Mouse (Mus musculus) mouse trophoblast stem cell (cell line): ENCODE measurements at regions not wholly inside any gene's neighbourhood (a gene's known extent, or its start where the extent isn't known, plus 50 kb on each side); places are given as distances from the start of the nearest gene placed in this dataset.

Source experiments
- in situ Hi-C, 2 experiments: fragments of 300-500 bp; cut with MseI, MboI; formaldehyde crosslinking; loops; 2 replicates in 1 of 2; 3 replicates in 1 of 2; pipeline ENCODE4 v1.15.1; 2025

DNA sequence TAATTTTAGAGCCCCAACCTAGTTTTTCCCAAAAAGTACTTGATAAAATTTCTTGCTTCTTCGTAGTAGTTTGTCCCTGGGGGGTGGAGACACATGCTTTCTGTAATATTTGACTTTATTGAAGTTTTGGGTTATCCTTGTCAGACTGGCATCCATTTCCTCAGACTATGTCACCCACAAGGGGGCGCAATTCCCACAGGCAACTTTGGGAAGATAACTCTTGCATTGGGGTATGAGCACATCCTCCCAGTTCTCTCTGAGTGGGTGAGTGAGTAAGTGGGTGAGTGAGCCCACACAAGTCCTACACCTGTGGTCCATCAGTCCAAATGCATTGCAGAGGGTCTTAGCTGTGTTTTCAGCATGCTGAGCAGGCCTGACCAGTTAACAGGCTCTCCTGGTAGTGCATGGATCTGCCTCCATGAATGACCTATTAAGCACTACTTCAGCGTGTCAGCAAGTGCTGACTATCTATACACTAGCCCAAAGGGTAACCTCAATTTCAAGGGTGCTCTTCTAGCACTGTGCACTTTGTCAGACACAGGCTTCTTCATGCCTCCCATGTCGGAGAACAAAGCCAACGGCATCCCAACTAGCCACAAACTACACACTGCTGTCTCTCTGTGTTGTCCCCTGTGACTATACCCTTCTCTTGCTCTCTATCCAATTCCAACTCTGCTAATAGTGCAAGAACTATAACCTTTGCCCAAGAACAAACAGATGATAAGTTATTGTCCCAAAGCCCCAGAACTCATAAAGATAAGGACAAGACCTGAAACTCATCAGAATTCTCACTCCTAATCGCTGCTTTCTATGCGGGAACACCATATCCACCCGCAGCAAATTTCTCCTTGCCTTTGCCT is 275.6 kb upstream of the Tsc22d2 start:
- in situ Hi-C loops = no loop called here

DNA sequence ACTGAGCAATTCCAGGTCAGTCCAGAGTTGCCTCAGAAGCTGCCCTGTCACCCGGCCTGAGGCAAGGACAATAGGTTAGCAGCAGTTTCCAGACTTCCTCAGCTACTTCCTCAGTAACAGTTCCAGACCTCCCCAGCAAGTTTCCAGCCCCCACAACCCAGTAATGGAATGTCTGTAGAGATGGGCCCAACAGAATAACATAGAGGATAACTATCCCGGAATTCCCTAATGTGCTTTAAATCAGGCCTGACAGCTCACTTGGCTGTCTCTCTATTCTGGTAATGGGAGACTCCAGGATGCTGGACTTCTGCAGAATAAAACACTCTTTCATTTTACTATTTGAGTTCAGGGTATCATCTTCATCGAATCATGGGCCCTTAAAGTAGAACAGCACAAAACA is 268.4 kb upstream of the Tsc22d2 start:
- in situ Hi-C loops = no loop called here

DNA sequence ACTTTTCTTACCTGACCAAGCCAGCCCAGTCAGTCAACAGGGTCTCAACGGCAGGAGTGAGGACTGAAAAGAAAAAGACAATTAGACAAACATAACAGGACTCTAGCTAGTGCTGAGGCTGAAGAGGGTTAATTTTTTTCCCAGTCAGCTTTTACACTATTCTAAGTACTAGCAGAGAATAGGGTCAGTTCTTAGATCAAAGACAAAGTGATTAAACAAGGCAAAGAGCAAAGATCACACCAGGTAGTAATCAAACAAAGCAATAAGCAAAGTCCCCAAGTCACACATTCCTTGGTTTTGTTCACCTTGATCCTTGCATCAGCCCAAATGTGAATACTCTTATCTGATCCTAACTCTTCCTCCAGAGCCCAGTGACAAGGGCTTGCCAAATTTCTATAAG is 267.8 kb upstream of the Tsc22d2 start:
- in situ Hi-C loops = no loop called here

DNA sequence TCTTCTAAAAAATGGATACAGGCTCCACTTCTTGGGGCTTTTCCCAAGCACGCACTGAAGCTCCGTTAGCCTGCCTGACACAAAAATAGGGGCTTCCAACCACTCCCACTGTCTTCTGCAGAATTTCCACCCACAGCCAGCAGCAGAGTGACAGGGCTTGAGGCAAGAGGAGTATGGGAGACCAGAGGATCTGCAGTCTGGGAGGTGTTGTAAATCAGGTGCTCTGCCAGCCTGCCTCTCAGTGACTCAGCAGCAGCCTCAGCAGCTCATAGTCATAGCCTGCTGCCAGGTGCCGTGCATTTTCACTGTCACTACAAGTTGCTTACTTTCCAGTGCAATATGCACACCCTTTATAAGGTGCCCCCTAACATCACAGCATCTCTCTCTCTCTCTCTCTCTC is 261.4 kb upstream of the Tsc22d2 start:
- in situ Hi-C loops = no loop called here

DNA sequence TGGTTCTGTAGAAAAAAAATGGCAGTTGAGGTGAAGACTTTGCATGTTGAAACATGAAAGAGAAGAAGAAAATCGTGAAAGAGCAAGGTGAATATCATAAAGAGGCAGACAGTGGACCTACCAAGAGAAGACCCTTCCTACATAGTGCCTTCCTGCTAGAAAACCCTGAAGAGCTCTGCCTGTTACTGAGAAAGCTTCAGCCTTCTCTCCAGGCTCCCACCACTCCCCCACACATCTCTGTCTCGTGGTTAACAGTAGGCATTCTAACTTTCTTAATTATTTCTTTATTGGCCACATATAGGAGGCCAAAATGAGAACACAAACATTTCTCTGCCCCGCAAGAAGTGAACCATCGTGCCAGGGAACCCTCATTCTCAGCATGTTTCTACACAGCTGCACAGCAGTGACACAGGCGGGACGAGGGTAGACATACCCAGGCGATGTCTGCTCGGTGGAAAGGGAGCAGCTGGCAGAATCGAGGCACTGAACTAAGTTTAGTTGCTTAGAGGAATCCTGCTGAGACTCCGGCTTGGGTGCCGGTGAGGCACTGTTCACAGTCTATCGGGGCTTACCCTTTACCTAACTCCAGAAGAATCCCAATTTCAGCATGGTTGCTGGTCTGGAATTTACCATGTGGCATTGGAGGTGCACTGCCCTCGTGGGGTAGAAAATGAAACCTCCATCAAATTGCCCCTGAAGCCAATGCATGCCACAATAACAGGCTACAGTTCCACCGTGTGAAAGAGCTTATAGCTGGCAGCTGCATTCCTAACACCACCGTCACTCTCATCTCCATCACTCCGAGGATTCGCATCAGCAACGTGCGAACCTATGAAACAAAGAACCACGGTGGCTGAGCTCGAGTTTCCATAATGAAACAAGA is 260.4 kb upstream of the Tsc22d2 start:
- in situ Hi-C loops = no loop called here

DNA sequence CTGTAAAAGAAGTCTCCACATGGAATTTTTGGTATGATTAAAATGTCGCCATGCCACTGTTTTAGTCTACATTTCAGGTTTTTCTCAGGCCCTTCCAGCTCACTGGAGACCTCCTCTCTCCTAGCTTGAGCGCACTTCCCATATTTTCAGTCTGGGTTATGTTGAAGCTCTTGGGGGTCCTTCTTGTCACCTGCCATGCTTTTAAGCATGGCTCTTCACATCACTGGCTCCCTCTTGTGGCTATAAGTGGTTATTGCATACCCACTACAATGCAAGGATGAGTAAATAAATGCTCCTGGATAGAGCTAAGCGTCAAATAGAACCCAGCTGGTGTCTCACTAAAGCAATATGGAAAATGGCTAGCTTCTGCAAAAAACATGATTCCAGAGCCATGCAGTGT is 255.1 kb upstream of the Tsc22d2 start:
- in situ Hi-C loops = no loop called here

DNA sequence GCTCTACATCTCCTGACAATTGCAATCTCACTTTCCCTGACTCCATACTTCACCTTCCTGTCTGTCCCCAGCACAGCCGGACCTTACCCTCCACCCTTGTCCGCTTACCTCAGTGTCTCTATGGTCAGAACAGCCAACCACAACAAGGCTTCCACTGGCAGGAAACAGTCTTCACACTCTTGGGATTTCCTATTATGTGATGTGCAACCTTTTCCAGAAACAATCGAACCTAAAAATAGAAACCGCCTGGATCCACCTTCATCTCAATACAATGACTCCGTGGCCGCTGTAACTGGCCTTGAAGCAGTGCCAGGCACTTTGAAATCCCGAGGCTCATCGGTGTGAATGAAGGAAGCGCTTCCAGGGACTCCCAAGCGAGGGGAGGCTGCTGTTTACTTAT is 252.3 kb upstream of the Tsc22d2 start:
- in situ Hi-C loops = loop anchor here (5.0 to 10.0 kb wide), 2 partner anchors 323 to 325 kb away; no protein-coding TSS in a partner anchor

DNA sequence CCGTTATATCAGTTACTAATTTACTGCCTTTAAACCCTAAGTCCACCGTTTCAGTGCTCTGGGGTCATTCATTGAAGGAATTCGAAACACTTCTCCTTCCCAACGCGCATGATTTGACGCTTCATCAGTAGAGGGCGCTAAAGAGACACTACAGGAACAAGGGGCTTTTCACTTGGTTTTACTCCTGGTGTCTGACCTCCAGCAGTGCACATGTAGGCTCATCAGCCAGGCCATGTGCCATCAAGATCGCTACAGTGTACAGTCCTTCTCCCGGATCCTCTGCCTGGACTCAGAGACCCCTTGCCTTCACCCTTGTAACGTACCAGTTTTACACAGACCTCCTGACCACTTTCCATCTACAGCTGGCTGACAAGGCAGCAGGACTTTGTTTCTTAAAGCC is 250.7 kb upstream of the Tsc22d2 start:
- in situ Hi-C loops = loop anchor here (5.0 to 10.0 kb wide), 2 partner anchors 321 to 323 kb away; no protein-coding TSS in a partner anchor

DNA sequence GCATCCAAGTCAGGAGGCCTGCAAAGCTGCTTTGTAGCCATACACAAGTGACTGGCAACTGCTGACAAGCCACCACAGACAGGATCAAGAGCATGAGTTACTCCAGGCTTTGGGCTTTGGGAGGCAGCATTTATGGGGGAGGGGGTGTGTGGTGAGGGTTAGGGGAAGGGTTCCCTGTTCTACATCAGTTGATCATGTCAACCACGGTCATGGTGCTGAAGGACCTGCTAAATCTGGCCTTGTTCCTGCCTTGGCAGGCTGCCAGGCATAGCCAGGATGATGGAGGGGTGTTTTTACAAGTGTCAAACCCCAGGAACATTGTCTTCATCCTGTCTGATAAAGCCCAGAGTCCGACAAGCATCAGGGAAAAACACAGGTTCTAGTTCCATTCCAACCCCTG is 247.9 kb upstream of the Tsc22d2 start:
- in situ Hi-C loops = loop anchor here in 1 of 2 experiments (10.0 kb wide), 1 partner anchor 318 kb away; no protein-coding TSS in a partner anchor

DNA sequence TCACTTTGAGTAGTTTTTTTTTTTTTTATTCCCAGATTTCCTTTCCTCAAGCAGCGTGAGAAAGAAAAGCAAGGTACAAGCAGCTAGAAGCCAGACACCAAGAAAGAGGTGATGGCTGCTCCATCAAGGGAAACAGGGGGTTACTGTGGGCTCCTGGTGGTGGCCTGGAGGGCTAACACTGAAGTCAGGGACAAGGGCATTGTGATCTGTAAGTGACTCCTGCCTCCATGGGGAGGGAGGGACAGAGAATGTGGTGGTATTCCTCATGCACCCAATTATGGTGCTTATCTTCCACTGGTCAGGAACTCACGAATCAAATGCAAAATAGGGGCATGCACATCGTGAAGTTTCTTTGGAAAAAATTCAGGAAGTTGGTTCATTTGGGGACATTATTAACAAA is 247.4 kb upstream of the Tsc22d2 start:
- in situ Hi-C loops = loop anchor here in 1 of 2 experiments (10.0 kb wide), 1 partner anchor 318 kb away; no protein-coding TSS in a partner anchor

DNA sequence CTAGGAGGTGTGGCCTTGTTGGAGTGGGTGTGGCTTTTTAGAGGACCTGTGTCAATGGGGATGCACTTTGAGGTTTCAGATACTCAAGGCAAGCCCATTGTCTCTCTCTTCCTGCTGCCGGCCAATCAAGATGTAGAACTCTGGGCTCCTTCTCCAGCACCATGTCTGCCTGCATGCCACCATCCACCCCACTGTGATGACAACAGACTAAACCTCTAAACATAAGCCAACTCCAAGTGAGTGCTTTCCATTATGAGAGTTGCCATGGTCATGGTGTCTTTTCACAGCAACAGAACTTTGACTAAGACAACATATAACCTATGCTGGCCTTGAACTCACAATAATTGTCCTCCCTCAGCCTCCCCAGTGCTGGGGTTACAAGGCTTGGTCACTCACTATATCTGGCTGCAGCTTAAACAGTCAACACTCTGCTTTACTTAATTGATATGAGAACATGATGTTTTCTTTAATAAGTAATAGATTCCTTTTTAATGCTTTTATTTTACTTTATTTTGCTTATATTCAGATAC is 246.7 kb upstream of the Tsc22d2 start:
- in situ Hi-C loops = loop anchor here in 1 of 2 experiments (10.0 kb wide), 1 partner anchor 317 kb away; no protein-coding TSS in a partner anchor

DNA sequence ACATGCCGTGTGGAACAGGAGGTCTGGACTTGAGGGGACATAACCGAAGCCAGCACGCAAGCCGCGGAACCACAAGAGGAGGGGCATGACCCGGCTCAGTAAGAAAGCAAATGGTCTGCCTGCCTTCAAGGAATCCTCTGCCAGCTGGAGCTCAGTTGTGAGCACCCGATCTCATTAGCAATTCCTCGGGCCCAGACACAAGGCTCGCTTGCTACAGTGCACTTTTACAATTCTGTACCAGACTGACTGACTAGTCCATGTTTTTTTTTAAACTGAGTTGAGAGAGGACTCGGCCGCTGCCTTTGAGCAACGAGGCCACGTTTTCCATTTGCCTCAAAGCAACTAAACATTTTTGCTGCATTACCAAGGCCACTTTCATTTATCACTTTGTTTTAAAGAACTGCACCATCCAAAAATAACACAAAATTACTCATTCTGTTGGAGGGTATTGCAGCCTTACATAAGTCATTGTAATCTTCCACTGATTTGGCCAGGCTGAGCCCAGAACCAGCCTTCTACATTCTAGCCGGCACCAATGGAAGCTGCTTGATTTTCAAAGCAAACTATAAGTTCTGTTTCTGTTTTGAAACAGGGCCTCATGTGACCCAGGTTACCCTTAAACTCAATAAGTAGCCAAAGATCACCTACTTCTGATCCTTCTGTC is 245.9 kb upstream of the Tsc22d2 start:
- in situ Hi-C loops = loop anchor here in 1 of 2 experiments (10.0 kb wide), 1 partner anchor 316 kb away; no protein-coding TSS in a partner anchor

DNA sequence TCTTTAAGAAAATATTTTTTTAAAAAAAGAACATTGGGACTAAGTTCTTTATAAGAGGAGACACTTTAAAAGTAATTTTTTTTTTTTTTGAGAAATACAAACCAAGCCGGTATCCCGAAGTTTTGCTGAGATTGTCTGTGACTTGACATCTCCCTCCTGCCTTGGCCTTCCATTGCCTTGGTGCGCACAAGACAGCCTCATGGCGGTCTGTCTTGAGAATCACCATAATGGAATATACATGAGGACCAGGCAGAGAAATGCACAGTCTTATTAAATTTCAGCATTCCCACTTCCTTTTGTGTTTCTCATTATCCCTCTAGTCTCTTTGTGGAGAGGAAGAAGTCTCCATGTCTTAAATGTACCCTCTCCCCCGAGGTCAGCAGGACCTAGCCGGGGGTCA is 244.7 kb upstream of the Tsc22d2 start:
- in situ Hi-C loops = loop anchor here in 1 of 2 experiments (10.0 kb wide), 1 partner anchor 315 kb away; no protein-coding TSS in a partner anchor

DNA sequence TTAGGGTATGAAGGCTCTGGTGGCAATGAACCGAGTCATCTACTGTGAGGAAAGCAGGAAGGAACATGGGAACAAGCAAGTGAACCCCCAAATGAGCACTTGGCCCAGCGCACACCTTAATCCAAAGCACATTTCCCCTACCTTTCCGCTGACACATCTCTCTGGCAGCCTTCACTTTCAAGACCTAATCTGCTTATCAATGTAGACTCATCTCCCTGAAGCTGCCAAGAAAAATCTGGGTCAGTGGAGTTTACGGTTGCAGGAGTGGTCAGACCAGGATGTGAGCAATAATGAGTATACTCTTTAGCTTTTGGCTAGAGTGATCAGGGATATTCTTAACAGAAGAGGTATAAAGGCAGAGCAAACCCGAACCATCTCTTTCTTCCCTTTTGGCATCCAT is 242.4 kb upstream of the Tsc22d2 start:
- in situ Hi-C loops = no loop called here

DNA sequence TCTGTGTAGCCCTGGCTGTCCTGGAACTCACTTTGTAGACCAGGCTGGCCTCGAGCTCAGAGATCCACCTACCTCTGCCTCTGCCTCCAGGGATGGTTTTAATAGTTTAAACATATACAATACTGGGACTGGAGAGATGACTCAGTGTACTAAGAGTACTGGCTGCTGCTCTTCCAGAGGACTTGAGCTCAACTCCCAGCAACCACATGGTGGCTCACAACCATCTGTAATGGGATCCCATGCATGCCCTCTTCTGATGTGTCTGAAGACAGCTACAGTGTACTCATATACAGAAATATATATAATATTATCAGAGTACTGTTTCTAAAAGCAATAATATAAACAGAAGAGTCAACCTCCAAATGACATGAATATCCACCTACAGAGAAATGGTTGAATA is 240.7 kb upstream of the Tsc22d2 start:
- in situ Hi-C loops = no loop called here

DNA sequence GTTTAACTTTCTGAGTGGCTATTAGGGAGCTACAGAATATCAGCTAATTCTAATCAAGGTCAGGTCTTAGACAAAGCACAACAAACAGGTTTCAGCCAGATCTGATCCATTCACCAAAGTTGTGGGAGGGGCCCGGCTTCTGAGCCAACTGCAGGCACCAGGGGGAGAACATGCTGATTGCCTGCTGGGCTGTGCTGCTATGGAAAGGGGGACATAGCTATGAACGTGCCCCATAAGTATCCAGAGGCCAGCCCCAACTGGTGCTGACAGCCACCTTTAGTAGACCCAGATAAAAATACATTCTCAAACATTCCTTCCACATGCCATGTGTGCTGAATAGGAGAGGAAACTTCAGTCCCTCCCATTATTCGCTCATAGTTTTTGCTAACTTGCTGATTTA is 232.8 kb upstream of the Tsc22d2 start:
- in situ Hi-C loops = no loop called here

DNA sequence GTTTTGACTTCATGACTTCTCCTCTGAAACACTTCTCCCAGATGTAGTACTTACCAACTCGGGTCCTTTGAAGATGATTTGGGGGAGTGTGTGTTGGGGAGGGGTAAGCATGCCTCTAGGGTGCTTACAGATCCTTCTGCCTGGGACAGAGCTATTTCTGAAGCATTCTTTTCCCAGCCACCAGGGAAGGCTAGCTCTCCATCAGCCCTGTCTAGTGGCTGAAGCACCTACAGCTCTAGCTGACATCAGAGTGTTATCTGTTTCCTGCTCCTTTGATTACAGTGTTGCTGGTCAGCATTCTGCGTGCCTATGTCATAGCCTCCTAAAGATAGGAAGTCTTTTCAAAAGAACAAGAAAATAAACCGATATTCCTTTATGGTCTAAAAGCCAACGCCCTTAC is 232.2 kb upstream of the Tsc22d2 start:
- in situ Hi-C loops = no loop called here

DNA sequence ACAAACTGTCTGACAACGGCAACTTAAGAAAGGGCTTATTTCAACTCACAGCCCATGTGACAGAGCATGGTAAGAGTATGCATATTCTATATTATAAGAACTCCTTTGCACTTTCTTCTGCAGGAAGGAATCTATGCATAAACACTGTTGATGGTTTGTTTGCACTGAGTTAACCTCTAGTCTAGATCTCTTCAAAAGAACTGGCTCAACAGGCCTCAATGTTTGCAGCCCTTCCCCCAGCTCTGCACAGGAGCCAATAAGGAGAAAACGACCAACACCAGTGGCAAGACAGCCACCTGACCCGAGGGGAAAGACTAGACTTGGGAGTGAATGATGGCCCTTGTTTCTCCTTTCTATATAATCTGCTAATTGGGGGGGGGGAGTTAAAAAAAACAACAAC is 231.2 kb upstream of the Tsc22d2 start:
- in situ Hi-C loops = no loop called here

DNA sequence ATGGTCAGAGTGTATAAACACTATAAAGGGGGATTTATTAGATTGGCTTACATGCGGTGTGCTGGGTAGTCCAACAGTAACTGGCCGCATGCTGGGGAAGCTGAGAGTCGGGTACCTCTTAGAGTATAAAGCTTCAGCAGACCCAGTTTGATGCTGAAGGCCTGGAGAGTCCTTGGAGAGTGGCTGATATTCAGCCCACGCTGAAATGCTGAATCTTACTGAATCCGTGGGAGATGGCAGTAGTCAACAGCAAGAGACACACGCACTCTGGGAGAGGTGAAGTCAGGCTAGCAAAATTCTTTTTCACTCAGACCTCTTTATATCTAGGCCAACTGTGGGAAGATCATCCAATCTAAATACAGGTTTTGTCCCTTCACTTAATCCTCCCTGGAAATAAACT is 214.1 kb upstream of the Tsc22d2 start:
- in situ Hi-C loops = no loop called here

DNA sequence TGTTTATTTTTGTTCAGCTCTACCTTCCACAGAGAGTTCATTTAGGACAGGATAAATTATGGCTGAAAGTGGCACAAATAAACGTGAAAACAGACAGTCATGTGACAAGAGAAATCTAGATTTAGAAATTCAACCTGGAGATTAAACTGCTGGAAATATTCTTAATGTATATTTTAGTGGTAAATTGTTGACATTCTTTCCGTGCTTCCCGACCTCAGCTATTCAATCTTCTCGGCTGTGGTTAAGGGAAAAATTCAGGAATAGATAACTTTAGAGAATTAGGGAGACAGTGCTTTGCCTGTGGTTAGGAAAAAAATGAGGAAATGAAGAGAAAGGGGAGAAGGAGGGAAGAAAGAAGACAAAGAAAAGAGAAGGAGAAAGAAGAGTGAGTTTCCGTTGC is 211.7 kb upstream of the Tsc22d2 start:
- in situ Hi-C loops = no loop called here

DNA sequence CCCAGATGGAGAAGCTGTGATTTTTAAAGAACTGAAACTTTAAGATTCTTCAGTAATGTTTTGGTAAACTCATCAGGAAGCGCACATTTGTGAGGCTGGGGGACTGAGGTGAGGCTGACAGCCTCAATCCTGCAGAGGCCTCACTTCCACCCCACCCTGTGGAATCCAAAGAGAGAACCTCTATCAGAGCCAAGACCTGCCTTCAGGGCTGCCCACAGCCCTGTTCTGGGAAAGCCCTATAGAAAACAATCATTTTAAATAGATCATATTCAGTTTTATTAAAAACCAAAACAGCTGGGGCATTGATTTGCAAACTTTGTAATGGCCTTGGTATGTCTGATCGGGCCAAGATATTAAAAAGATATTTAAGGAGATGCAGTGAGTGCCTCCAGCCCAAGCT is 210.7 kb upstream of the Tsc22d2 start:
- in situ Hi-C loops = no loop called here
